Comparison of ENCODE assay signal across 8 mouse cellular contexts in genomic region chr1:165320141-165320934, GRCm38 (mm10). TPM values are rescaled to one million over a fixed set of nuclear protein-coding genes. Genes with fewer than 3 reads are reported as not detected.
DNase-seq lines count a peak whose midpoint lies in the region; ATAC-seq lines count a peak whose summit lies in the region.

No protein-coding gene starts in this region.

- H3K4me2 ChIP-seq in embryonic facial prominence, embryonic 14.5 days (ENCODE audit: low read depth, low read length), result no peak overlapping the region
- 0 out of 2 replicates have a peak overlapping the region, but pooled peaks have one; percentile 10 for H3K4me2 ChIP-seq in kidney, embryonic 14.5 days (replicated peaks; ENCODE audit: low read depth, low read length)
- no peak overlapping the region for H3K4me2 ChIP-seq in stomach, embryonic 14.5 days (replicated peaks; ENCODE audit: low read depth, low read length)

- 49% methylated on average over 10 of the region's 10 CpGs for WGBS in embryonic facial prominence, embryonic 14.5 days
- WGBS in heart, embryonic 10.5 days, result 33% methylated on average over 10 of the region's 10 CpGs
- WGBS in kidney, embryonic 14.5 days, result 29% methylated on average over 10 of the region's 10 CpGs
- 29% methylated on average over 10 of the region's 10 CpGs for WGBS in stomach, embryonic 14.5 days

- H3K9me3 ChIP-seq in embryonic facial prominence, embryonic 14.5 days (ENCODE audit: control insufficient read depth, low read length), result no peaks in the 10 kb centered on the region
- no peaks in the 10 kb centered on the region for H3K9me3 ChIP-seq in heart, embryonic 10.5 days
- no peaks in the 10 kb centered on the region for H3K9me3 ChIP-seq in kidney, embryonic 14.5 days (ENCODE audit: control insufficient read depth, low read length)
- no peaks in the 10 kb centered on the region for H3K9me3 ChIP-seq in stomach, embryonic 14.5 days (ENCODE audit: control insufficient read depth, low read depth, low read length)

- H3K9ac ChIP-seq in embryonic facial prominence, embryonic 14.5 days (ENCODE audit: low read depth, low read length), result no peak overlapping the region
- H3K9ac ChIP-seq in kidney, embryonic 14.5 days (ENCODE audit: low read depth, low read length), result 0 out of 2 replicates have a peak overlapping the region, but pooled peaks have one; percentile 18
- H3K9ac ChIP-seq in stomach, embryonic 14.5 days (replicated peaks; ENCODE audit: low read depth, low read length), result no peak overlapping the region; the same call in 1 of the 2 replicates

- H3K36me3 ChIP-seq in embryonic facial prominence, embryonic 14.5 days (ENCODE audit: control insufficient read depth, insufficient read depth, low read length), result peaks cover 34% of the 10 kb centered on the region
- peaks cover 11% of the 10 kb centered on the region for H3K36me3 ChIP-seq in heart, embryonic 10.5 days
- peaks cover 19% of the 10 kb centered on the region for H3K36me3 ChIP-seq in kidney, embryonic 14.5 days (ENCODE audit: control insufficient read depth, insufficient read depth, low read length)
- H3K36me3 ChIP-seq in stomach, embryonic 14.5 days (ENCODE audit: control insufficient read depth, insufficient read depth, low read length), result peaks cover 17% of the 10 kb centered on the region

- peak; percentile 75 for ATAC-seq in embryonic facial prominence, embryonic 14.5 days (ENCODE audit: low read depth)
- ATAC-seq in kidney, embryonic 14.5 days (ENCODE audit: low FRiP score, low TSS enrichment), result peak; percentile 54; the same call in 1 of the 2 replicates
- ATAC-seq in stomach, embryonic 14.5 days (ENCODE audit: insufficient number of reproducible peaks, insufficient read depth, low FRiP score, low read depth), result peak; percentile 47; the same call in 1 of the 2 replicates

- no peaks in the 10 kb centered on the region for H3K4me1 ChIP-seq in embryonic facial prominence, embryonic 14.5 days (ENCODE audit: control insufficient read depth, insufficient read depth, low read length)
- H3K4me1 ChIP-seq in heart, embryonic 10.5 days, result peaks cover 27% of the 10 kb centered on the region
- H3K4me1 ChIP-seq in kidney, embryonic 14.5 days (ENCODE audit: control insufficient read depth, insufficient read depth, low read length), result no peaks in the 10 kb centered on the region; the same call in 1 of the 2 replicates
- no peaks in the 10 kb centered on the region for H3K4me1 ChIP-seq in stomach, embryonic 14.5 days (ENCODE audit: control insufficient read depth, insufficient read depth, low read length)

- no peaks in the 10 kb centered on the region for H3K27me3 ChIP-seq in embryonic facial prominence, embryonic 14.5 days (replicated peaks; ENCODE audit: control insufficient read depth, insufficient read depth, low read length)
- no peaks in the 10 kb centered on the region for H3K27me3 ChIP-seq in heart, embryonic 10.5 days (ENCODE audit: insufficient read depth, poor library complexity, severe bottlenecking)
- no peaks in the 10 kb centered on the region for H3K27me3 ChIP-seq in kidney, embryonic 14.5 days (ENCODE audit: control insufficient read depth, insufficient read depth, low read length)
- H3K27me3 ChIP-seq in stomach, embryonic 14.5 days (ENCODE audit: control insufficient read depth, insufficient read depth, low read length), result no peaks in the 10 kb centered on the region

- H3K4me3 ChIP-seq in embryonic facial prominence, embryonic 14.5 days (ENCODE audit: low read depth, low read length), result no peak overlapping the region
- H3K4me3 ChIP-seq in heart, embryonic 10.5 days, result no peak overlapping the region
- no peak overlapping the region for H3K4me3 ChIP-seq in kidney, embryonic 14.5 days (ENCODE audit: low read length)
- no peak overlapping the region for H3K4me3 ChIP-seq in stomach, embryonic 14.5 days (ENCODE audit: low read depth, low read length)

- DNase-seq in 3134 (ENCODE audit: extremely low read depth, insufficient read length, low spot score), result peak; percentile 50
- peak; percentile 83 to 90 for DNase-seq in adrenal gland, postnatal 36 days
- peak; percentile 73 for DNase-seq in embryonic facial prominence, embryonic 14.5 days (ENCODE audit: low spot score)
- DNase-seq in heart, embryonic 10.5 days (ENCODE audit: low spot score), result peak; percentile 91
- DNase-seq in liver, result peak; percentile 80
- DNase-seq in neural tube, embryonic 10.5 days (ENCODE audit: extremely low spot score, low spot score), result peak; percentile 72

- H3K27ac ChIP-seq in embryonic facial prominence, embryonic 14.5 days (replicated peaks; ENCODE audit: low read depth, low read length), result peak overlapping the region; percentile 15; the same call in 1 of the 2 replicates
- no peak overlapping the region for H3K27ac ChIP-seq in heart, embryonic 10.5 days
- no peak overlapping the region; the same call in 1 of the 2 replicates for H3K27ac ChIP-seq in kidney, embryonic 14.5 days (ENCODE audit: low read depth, low read length)
- peak overlapping the region; percentile 45; the same call in 1 of the 2 replicates for H3K27ac ChIP-seq in stomach, embryonic 14.5 days (ENCODE audit: low read length)

RNA-seq across cellular contexts. Expression of gene Gpr161, which starts 24.7 kb away (rescaled TPM):
- total RNA-seq in adrenal gland, postnatal 36 days (2021), result 1 to 10 TPM in 1 of 2 experiments, under 1 TPM in 1; 0.76 to 1.1 TPM
- 1.2 and 1.5 TPM in 2 replicates for polyA plus RNA-seq in embryonic facial prominence, embryonic 14.5 days (2014; fragmentation: Nextera tagmentation; extraction: Ambion mirVana)
- 0.67 and 1.2 TPM in 2 replicates for polyA plus RNA-seq in heart, embryonic 10.5 days (2016; fragmentation: Nextera tagmentation; extraction: Ambion mirVana)
- polyA plus RNA-seq in kidney, embryonic 14.5 days (2014; fragmentation: Nextera tagmentation; extraction: Ambion mirVana), result 2.0 and 2.4 TPM in 2 replicates
- 2.5 and 2.6 TPM in 2 replicates for polyA plus RNA-seq in stomach, embryonic 14.5 days (2014; fragmentation: Nextera tagmentation; extraction: Ambion mirVana)

Comparison
In these comparisons a context has a peak if more than half of its experiments do, and no peak if none do; other contexts are left out.
1. H3K27ac ChIP-seq: peak in embryonic facial prominence, embryonic 14.5 days (single experiment) and stomach, embryonic 14.5 days (single experiment); none in heart, embryonic 10.5 days (single experiment) and kidney, embryonic 14.5 days (single experiment).
2. Peak in every context shown above with its lines, with median percentiles within 50 percentile points of each other: DNase-seq and ATAC-seq.